Mouse (Mus musculus): ENCODE measurements around the gene Tmc5.

GRCm38 (mm10) chr7:118697168-118697567 lies 100.1 kb downstream of the Tmc5 start:
- TF ChIP-seq CTCF (IDR thresholded peaks at IDR 0.05) (no peak), EP300 (IDR thresholded peaks at IDR 0.05) (no peak)
